ENCODE assay signal across 7 mouse cellular contexts in the genomic region with DNA sequence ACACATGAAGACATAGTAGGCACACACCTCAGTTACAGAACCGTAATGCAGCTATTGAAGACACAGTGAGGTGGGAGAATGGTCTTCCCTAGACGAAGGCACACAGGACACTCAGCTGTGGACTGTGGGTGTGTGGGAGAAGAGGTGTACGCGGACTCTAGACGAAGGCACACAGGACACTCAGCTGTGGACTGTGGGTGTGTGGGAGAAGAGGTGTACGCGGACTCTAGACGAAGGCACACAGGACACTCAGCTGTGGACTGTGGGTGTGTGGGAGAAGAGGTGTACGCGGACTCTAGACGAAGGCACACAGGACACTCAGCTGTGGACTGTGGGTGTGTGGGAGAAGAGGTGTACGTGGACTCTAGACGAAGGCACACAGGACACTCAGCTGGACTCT.
DNase-seq lines count a peak whose midpoint lies in the region; ATAC-seq and TF ChIP-seq lines count a peak whose summit lies in the region.
"Not testable (repeated sequence)": the region's sequence is repeated elsewhere in the genome, so short reads cannot be mapped to it uniquely, and the experiment has no call there.

No protein-coding gene starts in this region.

- not testable (repeated sequence) for H3K36me3 ChIP-seq in hindbrain, embryonic 16.5 days (ENCODE audit: control insufficient read depth, insufficient read depth, low read length); liver, embryonic 14.5 days (replicated peaks; ENCODE audit: control insufficient read depth, insufficient read depth, low read depth); liver, postnatal 0 days (replicated peaks; ENCODE audit: insufficient read depth, low read length); midbrain, embryonic 13.5 days
- peaks cover 11% of the 10 kb centered on the region; the same call in 1 of the 2 replicates for H3K36me3 ChIP-seq in neural tube, embryonic 13.5 days

- H3K27me3 ChIP-seq in hindbrain, embryonic 16.5 days (replicated peaks; ENCODE audit: control insufficient read depth, insufficient read depth, low read length); liver, embryonic 14.5 days (ENCODE audit: control insufficient read depth, insufficient read depth, low read length); liver, postnatal 0 days (ENCODE audit: insufficient read depth, low read length); midbrain, embryonic 13.5 days; neural tube, embryonic 13.5 days: not testable (repeated sequence)

- H3K9me3 ChIP-seq in hindbrain, embryonic 16.5 days (ENCODE audit: control insufficient read depth, low read length); liver, embryonic 14.5 days (ENCODE audit: control insufficient read depth, low read length); liver, postnatal 0 days (ENCODE audit: low read length); midbrain, embryonic 13.5 days; neural tube, embryonic 13.5 days: not testable (repeated sequence)

- H3K4me2 ChIP-seq in hindbrain, embryonic 16.5 days (ENCODE audit: low read length); liver, embryonic 14.5 days (ENCODE audit: low read depth); liver, postnatal 0 days (ENCODE audit: low read depth, low read length); midbrain, embryonic 13.5 days (replicated peaks); neural tube, embryonic 13.5 days: not testable (repeated sequence)

- not testable (repeated sequence) for DNase-seq in liver, embryonic 14.5 days (ENCODE audit: low read depth in 3 of 3, low spot score in 3 of 3); liver, postnatal 0 days

- H3K27ac ChIP-seq in hindbrain, embryonic 16.5 days (ENCODE audit: low read depth, low read length); liver, embryonic 14.5 days; liver, postnatal 0 days (ENCODE audit: low read depth); midbrain, embryonic 13.5 days; neural tube, embryonic 13.5 days (replicated peaks): not testable (repeated sequence)

- H3K9ac ChIP-seq in hindbrain, embryonic 16.5 days (ENCODE audit: low read depth, low read length); liver, embryonic 14.5 days (replicated peaks); liver, postnatal 0 days (replicated peaks); midbrain, embryonic 13.5 days (replicated peaks); neural tube, embryonic 13.5 days: not testable (repeated sequence)

- H3K4me1 ChIP-seq in hindbrain, embryonic 16.5 days (ENCODE audit: control insufficient read depth, insufficient read depth, low read depth, low read length); liver, embryonic 14.5 days (replicated peaks; ENCODE audit: control insufficient read depth in 2 of 2, insufficient read depth in 2 of 2, low read length in 1 of 2); liver, postnatal 0 days (ENCODE audit: insufficient read depth); midbrain, embryonic 13.5 days (replicated peaks); neural tube, embryonic 13.5 days (replicated peaks): not testable (repeated sequence)

- peak; percentile 61 for ATAC-seq in erythroblast, adult 5-6 weeks (replicated peaks; ENCODE audit: low FRiP score, poor library complexity, severe bottlenecking)
- 0 out of 2 replicates have a peak, but pooled peaks have one; percentile 25 for ATAC-seq in hindbrain, embryonic 16.5 days
- peak; percentile 8; the same call in 1 of the 2 replicates for ATAC-seq in liver, embryonic 14.5 days (ENCODE audit: insufficient read depth)
- ATAC-seq in liver, postnatal 0 days, result peak; percentile 33
- ATAC-seq in megakaryocyte progenitor cell, adult 5-6 weeks (replicated peaks; ENCODE audit: poor library complexity), result 0 out of 2 replicates have a peak, but pooled peaks have one; percentile 22
- ATAC-seq in midbrain, embryonic 13.5 days, result peak; percentile 32; the same call in 1 of the 2 replicates
- ATAC-seq in neural tube, embryonic 13.5 days (ENCODE audit: low read depth), result 0 out of 2 replicates have a peak, but pooled peaks have one; percentile 20

- not testable (repeated sequence) for TF ChIP-seq EP300 in liver, embryonic 14.5 days (IDR thresholded peaks at IDR 0.05; ENCODE audit: low read depth); liver, postnatal 0 days (IDR thresholded peaks at IDR 0.05; ENCODE audit: low read depth)

- 94% methylated on average over 7 of the region's 13 CpGs for WGBS in hindbrain, embryonic 16.5 days
- WGBS in liver, embryonic 14.5 days (ENCODE audit: insufficient replicate concordance), result 77% methylated on average over 8 of the region's 13 CpGs
- 75% methylated on average over 7 of the region's 13 CpGs for WGBS in liver, postnatal 0 days (ENCODE audit: insufficient replicate concordance)
- WGBS in midbrain, embryonic 13.5 days, result 97% methylated on average over 8 of the region's 13 CpGs
- 88% methylated on average over 8 of the region's 13 CpGs for WGBS in neural tube, embryonic 13.5 days

- not testable (repeated sequence) for H3K4me3 ChIP-seq in hindbrain, embryonic 16.5 days (ENCODE audit: low read length); liver, embryonic 14.5 days (ENCODE audit: insufficient read depth in 1 of 2, low read depth in 2 of 2, low read length in 2 of 2); liver, postnatal 0 days (ENCODE audit: low read depth, low read length); midbrain, embryonic 13.5 days (replicated peaks); neural tube, embryonic 13.5 days

- not testable (repeated sequence) for TF ChIP-seq CTCF in liver, embryonic 14.5 days (IDR thresholded peaks at IDR 0.05; ENCODE audit: low read depth); liver, postnatal 0 days (IDR thresholded peaks at IDR 0.05; ENCODE audit: low read depth)

Comparison
In these comparisons a context has a peak if more than half of its experiments do, and no peak if none do; other contexts are left out.
1. ATAC-seq: peak in every context shown above with its lines; median percentile 61 in erythroblast, adult 5-6 weeks; 33 in liver, postnatal 0 days; 32 in midbrain, embryonic 13.5 days; 25 in hindbrain, embryonic 16.5 days; 22 in megakaryocyte progenitor cell, adult 5-6 weeks; 20 in neural tube, embryonic 13.5 days; 8 in liver, embryonic 14.5 days.